Mouse (Mus musculus) cerebellum, adult 2 months (tissue): ENCODE measurements around the gene Tpd52l2.

Source experiments
- CTCF ChIP-seq: fragments of 200-500 bp; IDR thresholded peaks from 2 replicates; pipeline ENCODE4 v1.5.1; 2011; ENCODE audit warnings: low read depth, mild to moderate bottlenecking, control low read depth, low read length, moderate library complexity, borderline replicate concordance; ENCODE audit not compliant: insufficient read depth
- POLR2A ChIP-seq: fragments of 200-500 bp; IDR thresholded peaks from 2 replicates; pipeline ENCODE4 v1.6.1; 2011; ENCODE audit warnings: low read length, control low read depth, borderline replicate concordance; ENCODE audit not compliant: insufficient read depth

- TF ChIP-seq POLR2A, result no peak
- TF ChIP-seq CTCF, result no peak
Measured at GRCm38 (mm10) chr2:181457831-181458230, 39.1 kb upstream of the Tpd52l2 start.
